Mouse (Mus musculus) large intestine, adult 2 months (tissue): ENCODE measurements around the gene Chpf. TPM values are rescaled to one million over a fixed set of nuclear protein-coding genes. Genes with fewer than 3 reads are reported as not detected.

Source experiments
- DNase-seq: peaks from one replicate; pipeline ENCODE4 v3.0.0-alpha.2; 2012; ENCODE audit warnings: low read depth, low spot score
- WGBS: fragments of 180-500 bp; shearing (Covaris S2); methylation state at CpG from one replicate; pipeline ENCODE4 v1.1.7; 2018; 5-methylcytosine and 5-hydroxymethylcytosine counted together
- polyA plus RNA-seq: library from polyadenylated mRNA; depleted of rRNA; stranded (reverse); fragments of >200 nt; gene quantifications from 2 replicates; pipeline ENCODE4 v1.2.3, GENCODE M21; 2012; rRNA removed

Gene Chpf
- polyA plus RNA-seq, result 22.0 and 25.1 TPM in 2 replicates

DNA sequence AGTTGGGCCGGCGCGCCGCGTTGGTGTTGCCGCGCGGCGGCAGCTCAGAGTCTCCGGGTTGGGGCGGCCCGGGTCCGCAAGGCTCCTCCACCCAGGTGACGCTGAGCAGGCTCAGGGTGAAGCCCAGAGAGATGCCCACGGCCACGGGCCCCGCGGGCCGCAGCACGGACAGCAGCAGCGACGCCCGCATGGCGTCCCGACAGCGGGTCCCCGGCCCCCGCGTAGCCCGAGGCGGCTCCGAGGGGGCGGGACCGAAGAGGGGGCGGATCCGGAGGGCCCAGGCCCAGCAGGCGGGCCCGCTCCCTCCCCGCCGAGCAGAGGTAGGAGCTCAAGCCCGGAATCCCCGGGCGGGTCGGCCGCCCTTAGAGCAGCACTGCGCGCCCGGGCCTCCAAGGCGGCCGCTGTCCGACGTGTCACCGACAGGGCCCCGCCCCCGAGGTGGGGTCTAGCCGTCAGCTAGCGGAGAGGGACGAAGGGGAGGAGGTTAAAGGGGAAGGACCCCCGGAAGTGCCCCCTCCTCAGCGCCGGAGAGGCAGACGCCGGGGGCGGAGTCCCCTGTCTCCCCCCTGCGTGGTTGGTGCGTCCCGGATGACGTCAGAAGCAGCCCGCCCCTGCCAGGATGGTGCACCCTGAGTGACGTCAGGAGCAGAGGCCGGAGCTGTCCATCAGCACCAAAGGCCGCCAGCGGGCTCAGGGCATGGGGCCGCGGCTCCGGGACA lies at the start of gene Chpf, which contains the start of gene Tmem198:
Gene Chpf (minus strand): TSS at position 392 of the 719 bp plus-strand sequence.
Gene Tmem198 (plus strand): TSS at position 617 of the 719 bp plus-strand sequence.
- WGBS, result under 1% methylated on average over 71 of the region's 76 CpGs

DNA sequence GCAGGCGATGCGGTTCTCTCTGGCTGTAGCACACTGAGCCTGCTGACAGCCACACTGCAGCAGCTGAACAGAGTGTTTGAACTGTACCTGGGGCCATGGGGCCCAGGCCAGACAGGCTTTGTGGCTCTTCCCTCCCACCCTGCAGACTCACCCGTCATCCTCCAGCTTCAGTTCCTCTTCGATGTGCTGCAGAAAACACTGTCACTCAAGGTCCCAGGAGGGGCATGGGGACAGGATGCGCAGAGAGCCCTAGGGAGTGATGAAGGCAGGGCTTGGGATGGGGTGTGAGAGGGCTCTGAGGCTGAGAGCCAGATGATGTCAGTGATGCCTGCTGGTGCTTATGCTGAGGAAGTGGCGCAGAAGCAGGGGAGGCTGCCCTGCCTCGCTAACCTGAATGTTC lies 45.6 kb upstream of the Chpf start:
- 88% methylated on average over 7 of the region's 7 CpGs for WGBS

More for the DNA sequence above, at the start of gene Chpf, which contains the start of gene Tmem198:
- DNase-seq, result peak; percentile 62

DNA sequence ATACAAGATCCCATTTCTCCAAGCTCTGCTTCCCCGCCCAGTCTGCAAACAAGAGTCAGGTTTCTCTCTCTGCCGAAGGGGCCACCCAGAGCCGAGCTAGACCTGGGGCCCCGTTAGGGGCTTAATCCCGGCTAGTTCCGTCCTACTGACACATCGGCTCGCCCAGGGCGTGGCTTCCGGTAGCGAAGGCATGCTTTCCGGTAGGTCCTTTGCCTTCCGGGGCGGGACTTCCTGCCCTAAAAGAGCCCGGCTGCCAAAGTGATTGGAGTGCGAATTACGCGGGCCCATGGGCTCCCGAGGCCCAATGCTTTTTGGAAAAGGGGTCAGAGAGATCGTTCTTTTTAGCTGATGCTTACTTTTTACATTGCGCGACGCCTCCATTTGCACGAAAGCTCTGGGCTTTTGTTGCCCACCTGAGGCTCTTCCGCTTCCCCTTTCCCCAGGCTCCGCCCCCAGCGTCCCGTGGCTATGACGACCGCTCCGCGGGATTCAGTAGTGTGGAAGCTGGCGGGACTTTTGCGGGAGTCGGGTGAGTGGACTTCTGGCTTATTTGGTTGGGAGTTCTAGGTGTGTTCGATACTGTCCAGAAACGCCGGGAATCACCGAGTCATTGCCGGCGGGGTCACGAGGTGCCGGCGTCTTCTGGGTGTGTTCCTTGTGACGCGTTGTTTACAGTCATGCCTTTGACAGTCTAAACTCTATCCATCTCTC lies 42.4 kb upstream of the Chpf start, which contains the start of gene Stk11ip:
Gene Stk11ip (plus strand): TSS at position 209 of the 711 bp plus-strand sequence.
- WGBS, result under 1% methylated on average over 46 of the region's 46 CpGs
- peak; percentile 75 for DNase-seq

More for the DNA sequence above, 45.6 kb upstream of the Chpf start:
- DNase-seq, result no peak

DNA sequence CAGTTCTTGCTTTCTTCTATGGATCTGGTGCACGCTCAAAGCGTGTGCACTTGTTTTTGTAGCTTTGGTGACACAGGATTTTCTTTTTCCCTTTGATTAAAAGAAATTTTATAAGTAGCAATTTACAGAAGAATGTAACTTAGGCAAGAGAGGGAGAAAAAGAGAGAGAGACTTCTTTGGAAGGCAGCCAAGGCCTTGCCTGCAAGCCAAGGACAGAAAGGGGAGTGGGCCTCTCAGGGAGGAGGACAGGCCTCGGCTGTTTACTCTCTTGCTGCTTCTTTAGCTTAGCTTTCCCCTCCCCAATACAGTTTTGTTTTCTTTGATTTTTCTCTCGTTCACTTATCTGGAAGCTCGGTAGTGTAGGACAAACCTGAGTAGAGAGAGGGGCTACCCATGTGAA lies 40.5 kb upstream of the Chpf start:
- no peak for DNase-seq
- 39% methylated on average over 5 of the region's 5 CpGs for WGBS

DNA sequence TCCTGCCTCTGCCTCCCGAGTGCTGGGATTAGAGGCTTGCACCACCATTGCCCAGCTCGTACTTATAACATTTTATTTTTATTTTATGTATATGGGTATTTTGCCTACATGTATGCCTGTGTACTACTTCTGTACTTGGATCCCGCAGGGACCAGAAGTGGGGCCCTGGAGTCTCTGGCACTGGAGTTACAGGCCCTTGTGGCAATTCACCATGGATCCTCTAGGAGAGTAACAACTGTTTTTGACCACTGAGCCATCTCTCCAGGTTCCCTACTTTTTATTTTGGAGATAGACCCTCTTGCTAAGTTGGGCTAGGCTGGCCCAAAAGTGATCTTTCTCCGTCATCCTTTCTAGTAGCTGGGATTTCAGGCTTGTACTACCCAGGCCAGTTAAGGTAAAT lies 39.3 kb upstream of the Chpf start:
- DNase-seq, result no peak
- 92% methylated on average over 4 of the region's 4 CpGs for WGBS

DNA sequence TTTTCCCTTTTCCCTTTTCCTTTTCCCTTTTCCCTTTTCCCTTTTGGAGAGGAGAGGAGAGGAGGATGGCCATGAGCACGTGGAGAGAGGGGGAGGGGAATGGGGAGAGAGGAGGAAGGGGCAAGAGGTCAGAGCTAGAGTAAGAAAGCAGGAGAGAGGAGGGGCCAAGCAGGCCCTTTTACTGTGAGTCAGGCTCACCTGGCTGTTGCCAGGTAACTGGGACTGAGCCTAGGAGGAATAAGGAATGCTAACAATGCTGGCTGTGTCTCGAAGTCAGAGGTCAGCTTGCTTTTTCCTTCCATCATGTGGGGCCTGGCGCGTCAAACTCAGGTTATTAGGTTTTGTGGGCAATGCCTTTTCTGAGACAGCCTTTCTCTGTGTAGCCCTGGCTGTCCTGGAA lies 38.9 kb upstream of the Chpf start:
- no peak for DNase-seq
- WGBS, result 28% methylated on average over 4 of the region's 4 CpGs

DNA sequence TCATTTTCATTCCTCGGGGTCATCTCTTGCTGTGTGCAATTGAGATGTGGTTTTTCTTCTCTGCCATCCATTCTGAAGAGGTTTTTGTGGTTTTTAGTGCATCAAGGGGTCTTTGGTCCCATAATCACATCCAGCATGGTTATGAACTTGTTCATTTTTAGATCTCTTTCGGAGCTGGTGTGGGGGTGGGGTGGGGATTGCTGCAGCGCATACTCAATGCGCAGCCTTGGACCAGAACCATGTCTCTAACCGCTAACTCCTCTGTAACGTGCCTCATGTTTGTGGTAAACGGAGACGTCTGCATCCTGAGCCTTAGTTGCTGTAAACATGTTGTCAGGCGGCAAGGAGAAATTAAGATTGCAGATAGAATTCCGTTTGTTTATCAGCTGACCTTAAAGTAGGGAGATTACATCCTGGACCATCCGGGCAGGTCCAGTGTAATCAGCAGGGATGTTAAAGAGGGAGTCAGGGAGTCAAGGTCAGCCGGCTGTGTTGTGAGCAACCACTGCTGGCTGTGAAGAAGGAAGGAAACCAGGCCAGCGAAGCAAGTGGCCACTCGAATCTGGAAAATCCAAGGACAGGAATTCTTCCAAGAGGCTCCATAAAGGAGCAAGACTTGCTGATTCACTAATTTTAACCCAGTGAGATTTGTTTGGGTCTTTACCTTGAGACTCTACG lies 37.7 kb upstream of the Chpf start:
- no peak for DNase-seq
- WGBS, result 70% methylated on average over 15 of the region's 15 CpGs

DNA sequence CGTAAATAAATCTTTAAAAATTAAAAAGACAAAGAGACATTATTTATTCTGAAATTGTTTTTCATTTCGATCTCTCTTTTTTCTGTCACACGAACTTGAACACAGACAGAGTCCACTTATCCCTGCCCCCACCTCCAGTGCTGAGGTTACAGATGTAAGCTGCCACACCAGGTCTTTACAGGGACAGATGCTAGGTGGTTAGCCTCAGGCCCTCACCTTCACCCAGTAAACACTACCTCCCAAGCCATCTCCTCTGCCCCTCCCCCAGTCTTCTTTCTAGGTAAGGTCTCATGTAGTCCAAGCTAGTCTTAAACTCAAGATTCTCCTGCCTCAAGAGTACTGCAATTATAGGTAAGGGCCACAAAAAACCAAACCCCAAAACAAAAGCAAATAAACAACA lies 33.4 kb upstream of the Chpf start:
- no peak for DNase-seq
- WGBS, result 90% methylated on average over 3 of the region's 3 CpGs

DNA sequence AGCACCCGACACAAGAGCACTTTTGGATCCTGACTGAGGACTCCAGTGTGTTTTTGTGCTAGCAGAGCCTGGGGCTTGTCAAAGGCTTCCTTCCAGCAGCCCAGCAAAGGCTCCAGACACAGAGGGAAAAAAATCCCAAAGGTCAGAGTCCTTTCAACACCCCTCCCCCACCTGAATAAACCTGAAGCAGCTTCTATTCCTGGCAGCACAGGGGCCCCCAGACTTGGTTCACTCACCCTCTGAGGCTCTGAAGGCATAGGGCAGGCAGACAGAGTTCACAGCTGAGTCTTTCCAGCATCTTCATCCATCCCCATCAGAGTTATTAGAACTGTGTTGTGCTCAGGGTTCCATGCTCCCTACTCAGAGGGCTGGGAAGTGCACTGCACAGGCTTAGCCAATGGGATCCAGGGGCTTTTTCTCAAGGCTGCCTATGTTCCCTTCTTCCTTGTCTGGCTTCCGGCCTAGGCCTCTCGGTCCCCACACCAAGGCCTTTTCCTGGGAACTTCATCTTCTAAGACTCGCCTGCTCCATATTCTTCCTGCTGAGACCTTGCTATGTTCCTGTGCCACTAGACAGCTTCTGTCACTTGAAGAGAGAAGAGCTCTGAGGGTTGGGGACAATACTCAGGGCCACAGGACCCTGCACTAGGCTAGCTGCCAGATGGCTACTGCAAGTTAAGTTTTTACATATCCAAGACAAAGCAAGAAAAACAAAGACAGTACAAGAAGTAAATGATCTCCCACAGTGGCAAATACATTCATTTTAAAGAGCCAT lies 32.5 kb upstream of the Chpf start:
- 69% methylated on average over 4 of the region's 4 CpGs for WGBS
- no peak for DNase-seq

DNA sequence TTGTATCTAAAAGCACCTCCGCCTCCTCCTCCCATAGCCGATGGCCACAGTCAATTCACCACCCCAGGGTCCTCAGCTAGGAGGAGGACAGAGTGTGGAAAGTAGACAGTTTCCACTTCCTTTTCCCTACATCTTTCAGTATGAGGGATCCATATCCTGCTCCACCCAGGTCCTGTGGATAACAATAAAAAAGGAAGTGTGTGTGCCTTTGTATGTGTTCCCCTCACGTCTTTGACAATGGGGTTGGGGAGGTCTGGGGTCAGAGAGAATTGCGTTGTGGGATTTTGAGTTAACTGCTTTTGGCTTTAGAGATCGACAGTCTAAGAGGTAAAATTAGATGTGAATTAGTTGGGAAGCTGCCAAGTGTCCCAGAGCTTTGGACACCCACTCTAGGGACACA lies 31.0 kb upstream of the Chpf start:
- 69% methylated on average over 5 of the region's 5 CpGs for WGBS
- DNase-seq, result no peak

DNA sequence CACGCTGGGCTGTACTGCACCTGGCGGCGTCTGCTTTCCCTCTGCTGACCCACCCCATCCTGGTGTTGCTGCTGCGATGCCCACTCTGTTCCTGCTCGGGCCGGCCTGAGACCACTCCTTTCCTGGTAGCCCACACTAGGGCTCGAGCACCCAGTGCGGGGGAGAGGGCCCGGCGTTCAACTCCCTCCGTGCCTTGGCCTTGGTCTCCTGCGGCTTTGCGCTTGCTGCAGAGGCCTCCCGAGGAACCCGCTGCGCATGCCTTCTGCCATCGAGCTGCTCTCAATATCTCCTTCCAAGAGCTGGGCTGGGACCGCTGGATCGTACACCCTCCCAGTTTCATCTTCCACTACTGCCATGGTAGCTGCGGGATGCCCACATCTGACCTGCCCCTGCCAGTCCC lies 30.5 kb upstream of the Chpf start:
- WGBS, result 75% methylated on average over 20 of the region's 20 CpGs

DNA sequence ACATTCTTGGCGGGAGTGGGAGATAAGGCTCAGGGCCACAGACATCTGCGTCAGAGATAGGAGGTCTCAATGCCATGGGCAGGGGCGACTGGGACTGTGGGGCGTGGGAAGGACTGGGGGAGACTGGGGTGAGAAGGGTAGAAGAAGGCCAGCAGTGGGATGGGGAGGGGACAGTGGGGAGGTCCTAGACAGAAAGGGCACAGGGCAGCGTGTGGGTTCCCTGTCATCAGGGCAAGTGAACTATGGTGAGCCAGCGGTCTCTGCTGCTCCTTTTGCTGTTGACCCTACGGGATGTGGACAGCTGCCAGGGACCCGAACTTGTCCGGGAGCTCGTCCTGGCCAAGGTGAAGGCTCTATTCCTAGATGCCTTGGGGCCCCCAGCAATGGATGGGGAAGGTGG lies 27.9 kb upstream of the Chpf start, which contains the start of gene Inha:
Gene Inha (plus strand): TSS at position 72 of the 400 bp plus-strand sequence.
- no peak for DNase-seq
- 77% methylated on average over 10 of the region's 10 CpGs for WGBS

More for the DNA sequence above, 30.5 kb upstream of the Chpf start:
- DNase-seq, result no peak

DNA sequence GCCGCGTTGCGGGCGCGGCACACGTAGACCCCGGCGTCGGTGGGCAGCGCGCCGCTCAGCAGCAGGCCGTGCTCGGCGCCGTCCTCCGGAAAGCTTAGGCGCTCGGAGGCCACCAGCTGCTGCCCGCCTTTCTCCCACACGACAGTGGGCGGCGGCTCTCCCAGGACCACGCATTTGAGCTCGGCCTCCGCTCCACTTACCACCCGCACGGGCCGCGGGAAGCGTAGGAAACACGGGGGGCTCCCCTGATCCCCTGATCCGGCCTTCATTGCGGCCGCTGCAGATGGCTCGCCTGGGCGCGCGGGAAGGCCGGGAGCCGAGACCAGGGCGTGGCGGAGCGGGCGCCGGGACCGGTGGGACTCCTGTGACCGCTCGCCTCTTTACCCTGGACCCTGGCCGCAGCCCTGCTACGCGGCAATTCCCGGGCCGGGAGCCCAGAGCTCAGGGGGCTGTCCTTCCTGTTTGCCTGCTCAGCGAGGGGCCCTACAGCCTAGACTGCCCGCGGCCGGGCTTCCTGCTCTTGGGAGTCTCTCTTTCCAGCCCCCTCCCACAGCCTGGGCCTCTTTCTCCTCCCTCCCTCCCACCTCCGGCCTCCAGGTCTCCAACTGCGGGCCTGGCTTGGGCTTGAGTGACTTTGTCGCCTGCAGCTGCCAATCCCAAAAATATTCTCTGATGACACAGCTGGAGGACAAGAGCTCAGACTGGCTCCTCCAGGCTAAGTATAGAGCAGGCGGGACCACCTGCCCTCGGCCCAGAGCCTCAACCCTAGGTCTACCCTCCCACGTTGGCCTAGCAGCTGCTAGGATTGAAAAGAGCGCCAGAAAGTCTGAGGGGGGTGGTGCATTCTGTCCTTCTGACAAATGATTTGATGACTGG lies 27.1 kb upstream of the Chpf start, which contains the start of gene Obsl1:
Gene Obsl1 (minus strand): TSS at position 497 of the 876 bp plus-strand sequence.
- 2% methylated on average over 64 of the region's 65 CpGs for WGBS
- no peak for DNase-seq

DNA sequence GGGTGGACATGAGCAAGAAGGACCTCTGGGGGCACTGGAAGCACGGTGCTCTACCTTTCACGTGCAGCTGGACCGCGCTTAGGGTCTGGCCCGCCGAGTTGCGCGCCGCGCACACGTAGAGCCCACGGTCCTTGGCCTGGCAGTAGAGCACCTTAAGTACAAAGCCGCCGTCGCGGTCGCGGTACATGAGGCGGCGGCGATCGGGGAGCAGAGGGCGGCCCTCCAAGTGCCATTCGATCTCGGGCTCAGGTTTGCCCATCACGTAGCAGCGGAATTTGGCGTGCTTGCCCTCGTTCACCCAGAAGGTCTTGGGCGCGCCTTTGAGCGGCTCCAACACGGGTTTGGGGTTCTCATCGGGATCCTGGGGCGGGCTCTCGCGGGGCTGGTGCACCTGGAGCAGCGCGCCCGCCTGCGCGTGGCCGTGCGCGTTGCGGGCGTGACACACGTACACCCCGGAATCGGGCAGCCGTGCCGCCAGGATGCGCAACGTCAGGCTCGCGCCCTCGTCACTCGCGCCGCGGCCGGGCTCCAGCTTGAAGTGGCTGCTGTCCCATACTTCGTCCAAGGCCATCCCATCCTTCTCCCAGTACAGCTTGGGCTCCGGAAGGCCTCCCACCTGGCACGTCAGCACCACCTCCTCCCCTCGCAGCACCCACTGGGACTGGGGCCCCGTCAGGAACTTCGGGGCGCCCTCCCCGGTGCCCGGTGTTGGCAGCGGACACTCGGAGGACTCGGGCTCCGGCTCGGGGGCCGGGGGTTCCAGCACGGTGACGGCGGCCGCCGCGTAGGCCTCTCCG lies 26.2 kb upstream of the Chpf start:
- no peak for DNase-seq
- 1% methylated on average over 84 of the region's 84 CpGs for WGBS

DNA sequence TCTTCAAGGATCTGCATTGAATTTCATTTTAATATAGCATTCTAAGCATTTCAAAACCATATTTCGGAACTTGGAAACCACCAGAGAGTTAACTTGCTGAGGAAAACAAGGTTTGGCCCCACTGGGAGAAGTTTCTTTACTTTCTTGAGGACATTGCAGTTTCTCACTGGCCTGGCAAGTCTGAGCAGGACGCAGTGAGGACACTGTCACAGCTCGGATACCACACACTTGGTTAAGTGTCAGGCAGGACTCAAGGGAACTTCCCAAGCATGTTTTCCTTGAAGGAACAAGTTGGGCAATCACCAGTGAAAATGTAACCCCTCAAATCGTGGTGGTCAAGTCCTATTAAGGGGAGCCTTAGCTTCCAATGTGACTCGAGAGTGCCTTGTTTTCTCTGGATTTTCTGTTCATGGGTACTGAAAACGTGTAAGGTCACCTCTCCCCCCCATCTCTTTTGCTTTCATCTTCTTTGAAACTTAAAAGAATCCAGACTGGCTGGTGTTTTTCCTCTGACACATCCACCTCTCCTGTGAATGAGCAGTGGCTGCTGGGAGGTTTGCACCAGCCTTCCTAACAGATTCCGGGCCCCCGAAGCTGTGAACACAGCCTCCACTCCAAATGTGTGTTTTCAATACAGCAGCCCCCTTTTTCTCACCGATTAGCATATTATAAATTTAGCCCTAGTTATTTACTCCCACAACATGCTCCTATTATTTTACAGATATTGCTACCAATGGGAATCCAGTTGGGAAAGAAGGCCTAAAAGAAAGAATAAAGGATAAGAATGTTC lies 25.3 kb upstream of the Chpf start:
- DNase-seq, result no peak
- 73% methylated on average over 9 of the region's 9 CpGs for WGBS

DNA sequence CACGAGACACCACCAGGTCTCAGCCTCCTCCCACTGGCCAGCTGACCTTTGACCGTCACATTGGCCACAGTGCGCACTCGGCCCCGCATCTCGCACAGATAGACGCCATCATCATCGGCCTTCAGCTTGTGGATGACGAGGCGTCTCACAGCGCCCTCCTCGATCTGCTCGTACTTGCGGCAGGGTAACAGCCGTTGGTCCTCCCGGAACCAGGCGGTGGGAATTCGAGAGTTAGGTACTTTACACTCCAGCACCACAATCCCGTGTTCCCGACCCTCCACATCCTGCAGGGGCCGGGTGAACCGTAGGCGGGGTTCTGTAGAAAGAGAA lies 24.5 kb upstream of the Chpf start:
- 88% methylated on average over 23 of the region's 23 CpGs for WGBS
- no peak for DNase-seq
